15 mouse cellular contexts compared by ENCODE assay signal in genomic region chr10:47509190-47509589, GRCm38 (mm10).
"Had no signal": no experiment of that assay in that cellular context is flagged by ENCODE, and none has a peak within 500 bp of the region (broad histone marks: within the 10 kb centered on the region; RNA-seq: fewer than 3 reads in every experiment).

No protein-coding gene starts in this region.

- H3K4me2 ChIP-seq: neural tube, embryonic 13.5 days; neural tube, embryonic 15.5 days; stomach, embryonic 15.5 days had no signal

- H3K27ac ChIP-seq: neural tube, embryonic 13.5 days; neural tube, embryonic 15.5 days; stomach, embryonic 15.5 days; stomach, postnatal 0 days had no signal

- H3K4me1 ChIP-seq: neural tube, embryonic 13.5 days; neural tube, embryonic 15.5 days; stomach, embryonic 15.5 days had no signal

- DNase-seq: retina, postnatal 1 day; right cerebral cortex, adult 18-20 months; right cerebral cortex, postnatal 14 days; right cerebral cortex, postnatal 25 days; right cerebral cortex, postnatal 4 days; spleen, adult 18-20 months; thymus, adult 18-20 months; thymus, adult 2 months; thymus, postnatal 25 days; thymus, postnatal 36 days; thymus, postnatal 4 days had no signal

- H3K36me3 ChIP-seq: neural tube, embryonic 13.5 days; neural tube, embryonic 15.5 days; stomach, embryonic 15.5 days had no signal

- H3K9ac ChIP-seq: neural tube, embryonic 13.5 days; neural tube, embryonic 15.5 days; stomach, embryonic 15.5 days had no signal

- H3K27me3 ChIP-seq: neural tube, embryonic 13.5 days; neural tube, embryonic 15.5 days; stomach, embryonic 15.5 days had no signal

- H3K9me3 ChIP-seq: neural tube, embryonic 13.5 days; neural tube, embryonic 15.5 days; stomach, embryonic 15.5 days had no signal

- H3K4me3 ChIP-seq: neural tube, embryonic 13.5 days; neural tube, embryonic 15.5 days; stomach, embryonic 15.5 days had no signal
